17 mouse cellular contexts compared by ENCODE assay signal in genomic region chr14:61699638-61700037, GRCm38 (mm10).
"Had no signal": no experiment of that assay in that cellular context is flagged by ENCODE, and none has a peak within 500 bp of the region (broad histone marks: within the 10 kb centered on the region; RNA-seq: fewer than 3 reads in every experiment).

No protein-coding gene starts in this region.

- H3K27me3 ChIP-seq: lung, embryonic 15.5 days; midbrain, embryonic 15.5 days; stomach, embryonic 15.5 days had no signal

- H3K4me2 ChIP-seq: lung, embryonic 15.5 days; midbrain, embryonic 11.5 days; midbrain, embryonic 13.5 days; midbrain, embryonic 15.5 days; neural tube, embryonic 12.5 days; stomach, embryonic 15.5 days had no signal

- DNase-seq: lung, adult 2 months; lung, postnatal 14 days; lung, postnatal 36 days; right cerebral cortex, postnatal 14 days; thymus, adult 2 months; thymus, postnatal 25 days; thymus, postnatal 4 days had no signal

- H3K4me1 ChIP-seq: lung, embryonic 15.5 days; midbrain, embryonic 15.5 days; neural tube, embryonic 12.5 days; stomach, embryonic 15.5 days had no signal

- ATAC-seq: lung, postnatal 0 days; midbrain, embryonic 13.5 days; midbrain, embryonic 15.5 days had no signal

- H3K36me3 ChIP-seq: lung, embryonic 15.5 days; midbrain, embryonic 13.5 days; midbrain, embryonic 15.5 days; neural tube, embryonic 12.5 days; stomach, embryonic 15.5 days had no signal

- H3K4me3 ChIP-seq: lung, embryonic 15.5 days; megakaryocyte, embryonic 14.5 days; midbrain, embryonic 13.5 days; midbrain, embryonic 15.5 days; neural tube, embryonic 12.5 days; stomach, embryonic 15.5 days had no signal

- H3K9me3 ChIP-seq: lung, embryonic 15.5 days; megakaryocyte, embryonic 14.5 days; midbrain, embryonic 13.5 days; midbrain, embryonic 15.5 days; neural tube, embryonic 12.5 days; stomach, embryonic 15.5 days had no signal

- H3K27ac ChIP-seq: lung, embryonic 15.5 days; macrophage; midbrain, embryonic 13.5 days; midbrain, embryonic 15.5 days; neural tube, embryonic 12.5 days; stomach, embryonic 15.5 days; stomach, postnatal 0 days had no signal

- H3K9ac ChIP-seq: lung, embryonic 15.5 days; midbrain, embryonic 13.5 days; midbrain, embryonic 15.5 days; neural tube, embryonic 12.5 days; stomach, embryonic 15.5 days had no signal
